Mouse (Mus musculus): ENCODE results near the gene Zfp518b. TPM values are rescaled to one million over a fixed set of nuclear protein-coding genes. Genes with fewer than 3 reads are reported as not detected.

Zfp518b gene
- polyA plus RNA-seq, 1 experiment = 2.3 TPM

DNA sequence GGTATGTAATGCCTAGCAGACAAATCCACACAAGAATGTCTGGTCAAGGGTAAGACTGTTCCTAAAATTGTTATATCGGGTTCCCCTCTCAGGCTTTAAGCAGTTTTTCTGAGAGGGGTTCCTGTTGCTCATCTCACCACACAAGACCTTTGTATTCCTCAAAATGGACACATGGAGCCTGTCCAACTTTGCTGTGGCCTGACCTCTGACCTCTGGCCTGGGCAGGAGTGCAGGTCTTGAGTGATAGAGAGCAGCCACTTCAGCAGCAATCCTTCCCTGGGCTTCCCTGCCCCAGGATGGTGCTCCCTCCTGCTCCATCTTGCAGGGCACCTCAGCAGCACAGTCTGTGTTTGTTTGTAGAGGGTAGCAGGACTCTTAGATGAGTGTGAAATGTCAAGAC, 48.9 kb downstream of the Zfp518b start:
- DNase-seq = no peak
- TF ChIP-seq POLR2A (IDR thresholded peaks at IDR 0.05; ENCODE audit: borderline replicate concordance, extremely low read depth, low read depth, low read length) (no peak), CTCF (IDR thresholded peaks at IDR 0.05; ENCODE audit: insufficient read depth, low read length) (no peak)
- 89% methylated on average over 1 of the region's 1 CpGs for WGBS
- Histone ChIP-seq H3K4me3 (replicated peaks; ENCODE audit: extremely low read depth, low read depth, low read length) (no peak overlapping the region), H3K4me1 (ENCODE audit: control insufficient read depth, insufficient read depth, low read length) (no peaks in the 10 kb centered on the region)

DNA sequence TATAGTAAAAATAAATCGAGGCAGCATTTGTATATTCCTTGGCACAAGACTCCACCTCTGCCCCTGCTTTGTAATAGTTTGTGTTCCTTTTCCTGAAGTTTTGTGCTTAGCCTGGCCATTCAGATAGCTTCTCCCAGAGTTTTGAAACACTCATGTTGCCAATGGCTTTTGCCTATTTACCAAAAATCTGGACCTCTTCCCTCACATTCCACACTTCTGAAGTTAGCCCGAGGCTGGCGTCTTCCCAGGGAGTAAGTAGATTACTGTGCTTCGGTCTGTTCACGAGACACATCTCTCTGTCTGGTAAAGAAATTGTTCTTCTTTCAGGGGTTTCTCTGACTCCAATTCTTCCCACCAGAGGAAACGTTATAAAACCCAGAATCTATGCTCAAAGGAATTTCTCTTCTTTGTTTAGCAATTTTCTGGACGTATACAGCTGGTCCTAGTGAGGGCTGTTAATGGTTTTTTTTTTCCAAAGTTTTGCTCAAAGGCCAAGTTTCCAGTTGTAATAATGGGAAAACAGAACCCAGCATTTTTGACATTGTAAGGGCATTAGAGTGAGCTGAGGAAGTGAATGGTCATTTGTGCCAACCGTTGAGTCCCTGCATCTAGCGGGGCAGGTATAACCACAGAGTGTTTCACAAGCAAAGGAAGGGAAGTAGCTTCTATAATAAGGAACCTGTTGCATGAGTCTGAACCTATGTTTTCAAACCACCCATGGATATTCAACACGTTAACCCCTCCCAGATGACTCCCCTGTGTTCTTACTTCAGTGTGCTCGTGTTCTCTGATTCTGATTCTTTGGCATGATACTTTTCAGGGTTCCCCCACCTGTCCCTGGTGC, 50.1 kb downstream of the Zfp518b start:
- TF ChIP-seq CTCF (IDR thresholded peaks at IDR 0.05; ENCODE audit: insufficient read depth, low read length) = no peak
- no peak for TF ChIP-seq POLR2A (IDR thresholded peaks at IDR 0.05; ENCODE audit: borderline replicate concordance, extremely low read depth, low read depth, low read length)
- no peak for DNase-seq
- WGBS = 45% methylated on average over 11 of the region's 11 CpGs
- Histone ChIP-seq H3K4me3 (replicated peaks; ENCODE audit: extremely low read depth, low read depth, low read length) (no peak overlapping the region), H3K4me1 (ENCODE audit: control insufficient read depth, insufficient read depth, low read length) (no peaks in the 10 kb centered on the region)

DNA sequence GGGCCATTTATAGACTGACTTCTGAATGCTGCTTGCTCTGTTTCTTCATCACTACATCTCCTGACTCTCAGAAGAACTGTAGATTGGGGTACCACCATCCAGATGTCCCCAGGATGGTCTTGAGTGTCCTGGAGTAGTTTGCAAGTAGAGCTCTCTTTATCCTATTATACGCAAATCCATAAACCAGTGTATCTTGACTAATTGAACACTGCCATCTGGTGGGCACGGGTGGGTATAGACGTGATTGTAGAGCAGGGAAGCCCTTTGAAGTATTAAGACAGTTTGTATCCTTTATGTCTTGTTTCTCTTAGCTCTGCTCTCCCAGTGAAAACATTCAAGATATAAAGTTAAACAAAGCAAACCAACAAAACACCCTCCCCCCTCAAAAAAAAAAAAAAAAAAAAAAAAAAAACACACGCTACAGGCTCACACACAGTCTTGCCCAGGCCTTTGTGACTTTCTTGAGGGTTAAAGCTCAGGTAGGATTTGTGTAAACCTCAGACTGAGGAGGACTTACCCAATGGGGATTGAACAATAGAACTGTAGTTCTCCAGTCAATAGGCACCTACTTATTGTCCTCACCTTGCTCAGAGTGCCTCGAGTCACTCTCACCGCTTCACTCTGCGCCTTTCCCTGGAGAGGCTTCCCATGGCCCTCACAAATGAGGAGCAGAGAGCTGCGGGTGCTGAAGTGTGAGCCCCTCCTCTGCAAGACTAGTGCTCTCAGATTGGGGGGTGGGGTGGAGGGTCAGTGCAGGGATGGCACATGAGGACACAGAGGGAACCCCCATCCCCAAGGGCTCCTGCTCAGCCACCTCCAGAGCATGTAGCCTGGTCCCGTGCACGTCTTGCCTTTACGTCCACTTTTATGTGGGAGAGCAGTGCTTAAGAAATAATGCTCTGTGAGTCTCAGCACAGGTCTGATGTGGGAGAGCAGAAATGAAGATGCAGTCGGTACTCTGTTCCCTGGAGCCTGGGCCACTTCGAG, 51.9 kb downstream of the Zfp518b start:
- Histone ChIP-seq H3K4me3 (replicated peaks; ENCODE audit: extremely low read depth, low read depth, low read length) (no peak overlapping the region), H3K4me1 (ENCODE audit: control insufficient read depth, insufficient read depth, low read length) (no peaks in the 10 kb centered on the region)
- 67% methylated on average over 13 of the region's 13 CpGs for WGBS
- peak; percentile 53 for TF ChIP-seq CTCF (IDR thresholded peaks at IDR 0.05; ENCODE audit: insufficient read depth, low read length)
- TF ChIP-seq POLR2A (IDR thresholded peaks at IDR 0.05; ENCODE audit: borderline replicate concordance, extremely low read depth, low read depth, low read length) = no peak
- DNase-seq = peak; percentile 68

DNA sequence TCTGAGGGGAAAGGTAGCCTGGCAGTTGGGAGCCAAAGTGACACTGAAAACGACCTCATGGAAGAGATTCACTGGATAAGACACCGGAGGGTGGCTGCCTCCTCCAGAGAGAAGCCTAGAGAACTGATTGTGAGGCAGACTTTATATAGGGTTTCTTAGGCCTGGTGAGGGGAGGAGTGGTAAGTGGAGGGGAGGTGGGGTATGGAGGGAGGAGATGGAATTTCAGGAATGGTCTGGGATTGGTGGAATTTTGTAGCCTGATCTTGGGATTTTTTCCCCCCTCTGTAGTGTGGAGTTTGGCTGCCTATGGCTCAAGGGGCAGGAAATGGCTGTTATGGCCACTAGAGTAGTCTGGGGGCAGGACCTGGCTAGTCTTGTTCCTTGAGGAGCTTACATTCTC, 56.6 kb downstream of the Zfp518b start:
- TF ChIP-seq CTCF (IDR thresholded peaks at IDR 0.05; ENCODE audit: insufficient read depth, low read length) (no peak), POLR2A (IDR thresholded peaks at IDR 0.05; ENCODE audit: borderline replicate concordance, extremely low read depth, low read depth, low read length) (no peak)
- Histone ChIP-seq H3K4me1 (ENCODE audit: control insufficient read depth, insufficient read depth, low read length) (no peaks in the 10 kb centered on the region), H3K4me3 (replicated peaks; ENCODE audit: extremely low read depth, low read depth, low read length) (no peak overlapping the region)
- DNase-seq = no peak
- 32% methylated on average over 2 of the region's 2 CpGs for WGBS

DNA sequence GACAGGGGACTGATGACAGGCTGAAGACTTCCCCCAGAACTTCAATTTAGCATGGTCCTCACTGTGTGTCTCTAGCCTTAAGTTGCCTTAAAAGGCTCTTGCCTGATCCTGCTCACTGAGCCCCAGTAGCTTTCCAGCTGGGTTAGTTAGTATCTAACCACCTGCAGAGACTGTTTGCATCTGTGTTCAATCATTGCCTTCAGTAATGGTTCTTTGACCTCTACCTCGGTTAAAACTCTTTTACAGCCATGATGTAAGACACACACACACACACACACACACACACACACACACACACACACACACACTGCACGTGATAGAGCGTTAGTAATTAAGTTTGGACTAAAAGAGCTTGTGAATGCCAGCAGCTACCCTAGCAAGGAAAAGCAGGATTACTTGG, 57.7 kb downstream of the Zfp518b start:
- Histone ChIP-seq H3K4me1 (ENCODE audit: control insufficient read depth, insufficient read depth, low read length) (no peaks in the 10 kb centered on the region), H3K4me3 (replicated peaks; ENCODE audit: extremely low read depth, low read depth, low read length) (no peak overlapping the region)
- WGBS = 65% methylated on average over 3 of the region's 3 CpGs
- no peak for TF ChIP-seq CTCF (IDR thresholded peaks at IDR 0.05; ENCODE audit: insufficient read depth, low read length)
- TF ChIP-seq POLR2A (IDR thresholded peaks at IDR 0.05; ENCODE audit: borderline replicate concordance, extremely low read depth, low read depth, low read length) = no peak
- no peak for DNase-seq

DNA sequence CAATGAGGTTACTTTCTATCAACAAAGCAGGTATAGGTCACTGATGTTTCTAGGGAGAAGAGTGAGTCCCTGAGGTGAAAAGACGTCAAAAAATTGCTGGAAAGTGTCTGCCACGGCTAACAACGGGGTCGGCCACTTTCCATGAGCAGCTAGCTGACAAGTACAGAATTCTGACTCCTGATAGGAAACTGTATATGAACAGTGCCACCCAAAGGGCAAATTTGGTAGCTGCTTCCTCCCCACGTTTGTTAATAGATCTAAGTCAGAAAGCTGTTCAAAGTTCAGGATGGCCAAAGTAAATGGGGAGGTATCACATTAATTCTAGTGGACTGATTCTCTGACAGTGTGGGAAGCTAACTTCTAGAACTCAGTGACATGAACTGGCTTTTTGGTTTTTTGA, 63.8 kb downstream of the Zfp518b start:
- H3K4me1 ChIP-seq (ENCODE audit: control insufficient read depth, insufficient read depth, low read length) = no peaks in the 10 kb centered on the region; the same call in 1 of the 2 replicates
- TF ChIP-seq CTCF (IDR thresholded peaks at IDR 0.05; ENCODE audit: insufficient read depth, low read length) (peak; percentile 32; the same call in 1 of the 2 replicates), POLR2A (IDR thresholded peaks at IDR 0.05; ENCODE audit: borderline replicate concordance, extremely low read depth, low read depth, low read length) (no peak)
- no peak for DNase-seq
- 11% methylated on average over 5 of the region's 5 CpGs for WGBS
- no peak overlapping the region for H3K4me3 ChIP-seq (replicated peaks; ENCODE audit: extremely low read depth, low read depth, low read length)

DNA sequence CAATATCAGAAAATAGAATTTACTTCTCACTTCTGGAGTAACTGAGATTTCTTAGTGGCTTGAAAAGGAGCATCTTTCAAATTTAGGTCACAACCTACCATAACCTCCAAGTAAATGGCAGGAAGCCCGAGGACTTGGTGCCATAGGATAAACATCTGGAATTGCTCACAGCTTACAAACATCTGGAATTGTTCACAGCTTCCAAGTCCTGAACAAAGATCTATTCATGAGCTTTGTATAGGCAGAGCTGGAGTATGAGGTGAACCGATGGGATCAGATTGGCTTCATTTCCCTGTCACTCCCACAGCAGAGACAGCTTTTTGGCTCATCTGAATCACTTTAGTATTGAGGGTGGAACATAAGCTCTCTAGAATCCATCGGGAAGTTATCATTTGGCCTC, 65.7 kb downstream of the Zfp518b start:
- 52% methylated on average over 3 of the region's 3 CpGs for WGBS
- TF ChIP-seq POLR2A (IDR thresholded peaks at IDR 0.05; ENCODE audit: borderline replicate concordance, extremely low read depth, low read depth, low read length) = no peak
- TF ChIP-seq CTCF (IDR thresholded peaks at IDR 0.05; ENCODE audit: insufficient read depth, low read length) = no peak

More for the DNA sequence above, 65.7 kb downstream of the Zfp518b start:
- H3K4me1 ChIP-seq (ENCODE audit: control insufficient read depth, insufficient read depth, low read length) = no peaks in the 10 kb centered on the region; the same call in 1 of the 2 replicates
- DNase-seq = no peak
- H3K4me3 ChIP-seq (replicated peaks; ENCODE audit: extremely low read depth, low read depth, low read length) = no peak overlapping the region

Other genes starting within 250 kb of the Zfp518b start
- 4.9 and 5.0 TPM in 2 replicates for gene Slc2a9, start 181.7 kb downstream of the Zfp518b start, polyA plus RNA-seq (2012; rRNA removed)
- gene Wdr1, start 121.6 kb downstream of the Zfp518b start, polyA plus RNA-seq (2012; rRNA removed) = 135 and 165 TPM in 2 replicates
- 0.13 and 0.18 TPM in 2 replicates for gene Clnk, start 192.0 kb upstream of the Zfp518b start, polyA plus RNA-seq (2012; rRNA removed)

Data from lung, adult 2 months (tissue).